Mouse (Mus musculus) E14TG2a.4 (cell line): Measurements from ENCODE around the gene Col23a1.

ENCODE experiments used
- H3K27me3 ChIP-seq: 2 replicates; pipeline ENCODE4 v1.6.1; 2014; ENCODE audit warnings: low read length, control low read depth; ENCODE audit not compliant: insufficient read depth
- H3K36me3 ChIP-seq: 2 replicates; pipeline ENCODE4 v1.6.1; 2014; ENCODE audit warnings: low read length, control low read depth; ENCODE audit not compliant: insufficient read depth
- H3K4me1 ChIP-seq: replicated peaks from 2 replicates; pipeline ENCODE4 v1.6.1; 2014; ENCODE audit warnings: low read depth, low read length, control low read depth
- H3K4me3 ChIP-seq: replicated peaks from 2 replicates; pipeline ENCODE4 v1.5.1; 2014; ENCODE audit warnings: mild to moderate bottlenecking, low read length
- H3K9me3 ChIP-seq: 2 replicates; pipeline ENCODE4 v1.6.1; 2014; ENCODE audit warnings: low read length, control low read depth
- CTCF ChIP-seq: conservative IDR thresholded peaks from 2 replicates; pipeline ENCODE4 v1.5.1; 2014; ENCODE audit warnings: low read length
- NANOG ChIP-seq: IDR thresholded peaks from 2 replicates; pipeline ENCODE4 v1.6.1; 2014; ENCODE audit warnings: borderline replicate concordance, low read length, mixed read lengths
- POU5F1 ChIP-seq: IDR thresholded peaks from 2 replicates; pipeline ENCODE4 v1.6.1; 2014; ENCODE audit warnings: low read length, borderline replicate concordance

Col23a1 gene

GRCm38 (mm10) chr11:51289564-51290041, at the start of gene Col23a1:
Gene Col23a1 (plus strand): TSS chr11:51289920.
- Histone ChIP-seq H3K4me1 (peaks cover 6% of the 10 kb centered on the region), H3K9me3 (peaks cover 8% of the 10 kb centered on the region; the same call in 1 of the 2 replicates), H3K4me3 (peak within 1 kb of the TSS; percentile 83), H3K36me3 (0 out of 2 replicates have a peak, but pooled peaks cover 2% of the 10 kb centered on the region), H3K27me3 (peaks cover 51% of the 10 kb centered on the region)
- TF ChIP-seq POU5F1 (no peak), CTCF (peak; percentile 97)

- peaks cover 8% of the 10 kb centered on the region for H3K9me3 ChIP-seq
- no peaks in the 10 kb centered on the region for H3K27me3 ChIP-seq
- H3K4me3 ChIP-seq: no peak overlapping the region
- H3K4me1 ChIP-seq: no peaks in the 10 kb centered on the region
- no peaks in the 10 kb centered on the region for H3K36me3 ChIP-seq
- TF ChIP-seq NANOG (no peak), CTCF (no peak), POU5F1 (no peak)
Measured at GRCm38 (mm10) chr11:51242897-51243296, 46.8 kb upstream of the Col23a1 start.

DNA sequence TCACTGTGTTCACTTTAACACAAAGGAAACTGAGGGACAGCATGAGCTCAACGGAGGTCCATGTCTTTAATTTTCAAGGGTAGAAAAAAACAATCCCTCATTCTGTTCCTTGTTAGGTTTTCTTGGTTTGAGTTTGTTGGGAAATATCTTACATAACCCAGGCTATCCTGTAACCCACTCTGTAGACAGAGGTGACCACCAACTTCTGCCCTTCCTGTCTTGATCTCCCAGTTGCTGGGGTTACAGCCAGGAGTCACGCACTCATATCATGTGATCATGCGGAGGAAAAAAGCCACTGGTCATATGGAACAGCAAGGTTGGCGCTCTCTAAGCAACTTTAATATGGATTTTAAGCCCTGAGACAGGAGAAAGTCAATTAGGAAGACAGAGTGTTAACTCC, 32.7 kb upstream of the Col23a1 start:
- H3K4me3 ChIP-seq: no peak overlapping the region
- H3K36me3 ChIP-seq: no peaks in the 10 kb centered on the region
- H3K27me3 ChIP-seq: peaks cover 17% of the 10 kb centered on the region
- H3K4me1 ChIP-seq: no peaks in the 10 kb centered on the region
- no peaks in the 10 kb centered on the region for H3K9me3 ChIP-seq
- TF ChIP-seq CTCF: no peak
- TF ChIP-seq NANOG: no peak
- no peak for TF ChIP-seq POU5F1

- Histone ChIP-seq H3K4me1 (peaks cover 36% of the 10 kb centered on the region), H3K36me3 (peaks cover 15% of the 10 kb centered on the region), H3K27me3 (peaks cover 15% of the 10 kb centered on the region), H3K4me3 (peak within 1 kb of the TSS; percentile 91), H3K9me3 (no peaks in the 10 kb centered on the region)
- TF ChIP-seq NANOG (no peak), POU5F1 (no peak), CTCF (no peak)
Measured at GRCm38 (mm10) chr11:51261680-51262219, 28.0 kb upstream of the Col23a1 start, which contains the start of gene Clk4. Gene Clk4 (plus strand): TSS chr11:51261730.

DNA sequence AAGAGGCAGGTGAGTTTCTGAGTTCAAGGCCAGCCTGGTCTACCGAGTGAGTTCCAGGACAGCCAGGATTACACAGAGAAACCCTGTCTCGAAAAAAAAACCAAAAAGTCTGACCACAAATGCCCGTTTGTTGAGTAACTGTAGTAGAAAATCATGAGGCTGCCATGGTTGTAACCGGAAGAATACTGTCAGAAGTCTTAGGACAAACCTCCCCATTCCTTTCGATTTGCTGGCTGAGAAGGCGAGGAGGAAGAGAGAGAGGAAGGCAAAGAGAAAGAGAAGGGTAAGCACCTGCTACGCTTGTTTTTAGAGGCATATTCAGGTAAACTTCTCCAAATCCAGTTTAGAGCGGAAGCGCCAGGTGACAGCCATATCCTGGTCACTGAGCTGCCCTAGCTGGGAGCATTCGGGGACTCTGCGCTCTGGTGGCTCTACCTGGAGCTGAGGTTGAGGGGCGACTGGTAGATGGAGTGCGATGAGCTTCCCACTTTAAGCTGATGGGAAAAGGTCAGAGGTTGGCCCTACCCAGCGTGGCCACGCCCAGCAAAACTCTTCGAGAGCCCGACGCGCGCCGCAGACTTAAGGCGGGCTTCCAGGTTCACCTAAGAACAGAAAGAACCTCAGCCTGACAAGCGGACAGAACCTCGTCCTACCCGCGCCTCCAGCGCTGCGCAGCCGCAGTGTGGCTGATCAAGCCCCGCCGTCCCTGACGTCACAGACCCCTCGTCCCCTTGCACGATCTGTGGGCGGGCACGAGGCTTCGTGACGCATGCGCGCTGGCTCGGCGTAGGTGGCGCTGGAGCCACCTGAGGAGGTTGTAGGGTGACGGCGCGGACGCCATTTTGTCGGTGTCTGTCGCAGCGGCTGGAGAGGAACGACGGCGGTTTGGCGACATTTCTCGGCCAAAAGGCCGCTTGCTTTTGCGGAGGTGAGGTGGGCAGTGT, 27.1 kb upstream of the Col23a1 start, which contains the start of gene BC049762:
Gene BC049762, minus strand, starts transcription at position 705 of the 944 bp plus-strand sequence.
- peaks cover 37% of the 10 kb centered on the region for H3K4me1 ChIP-seq
- TF ChIP-seq NANOG: no peak
- no peak for TF ChIP-seq CTCF
- no peak for TF ChIP-seq POU5F1
- peaks cover 23% of the 10 kb centered on the region for H3K36me3 ChIP-seq
- H3K4me3 ChIP-seq: peak within 1 kb of the TSS; percentile 91
- H3K9me3 ChIP-seq: no peaks in the 10 kb centered on the region
- peaks cover 14% of the 10 kb centered on the region for H3K27me3 ChIP-seq

DNA sequence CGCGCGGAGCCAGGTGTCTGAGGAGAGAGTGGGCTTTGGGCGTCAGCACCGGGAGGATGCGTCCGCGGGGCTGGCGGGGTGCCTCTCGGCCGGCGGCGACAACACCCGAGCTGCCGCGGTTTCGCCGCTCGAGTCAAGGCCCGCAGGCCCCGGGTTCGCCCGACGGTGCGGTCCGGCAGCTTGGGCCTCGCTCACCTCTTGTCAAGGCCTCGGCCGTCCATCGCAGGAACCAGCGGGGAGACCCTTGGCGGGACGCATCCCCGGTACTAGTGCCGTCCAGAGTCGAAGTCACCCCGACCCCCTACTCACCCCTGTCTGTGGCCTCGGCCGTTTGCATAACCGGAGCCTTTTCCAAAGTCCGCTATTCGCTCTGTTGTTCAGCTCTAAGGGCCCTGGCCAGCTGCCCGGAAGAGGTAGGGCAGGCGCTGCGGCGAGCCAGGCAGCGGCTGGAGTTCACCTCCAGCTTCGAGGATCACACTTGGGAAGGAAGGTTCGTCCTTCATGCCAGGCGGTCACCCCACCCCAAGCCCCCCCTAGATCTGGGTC, 26.4 kb upstream of the Col23a1 start:
- H3K36me3 ChIP-seq: peaks cover 28% of the 10 kb centered on the region
- H3K9me3 ChIP-seq: no peaks in the 10 kb centered on the region
- H3K4me3 ChIP-seq: peak overlapping the region; percentile 91
- TF ChIP-seq NANOG: no peak
- TF ChIP-seq CTCF: no peak
- no peak for TF ChIP-seq POU5F1
- H3K4me1 ChIP-seq: peaks cover 37% of the 10 kb centered on the region
- H3K27me3 ChIP-seq: peaks cover 14% of the 10 kb centered on the region

DNA sequence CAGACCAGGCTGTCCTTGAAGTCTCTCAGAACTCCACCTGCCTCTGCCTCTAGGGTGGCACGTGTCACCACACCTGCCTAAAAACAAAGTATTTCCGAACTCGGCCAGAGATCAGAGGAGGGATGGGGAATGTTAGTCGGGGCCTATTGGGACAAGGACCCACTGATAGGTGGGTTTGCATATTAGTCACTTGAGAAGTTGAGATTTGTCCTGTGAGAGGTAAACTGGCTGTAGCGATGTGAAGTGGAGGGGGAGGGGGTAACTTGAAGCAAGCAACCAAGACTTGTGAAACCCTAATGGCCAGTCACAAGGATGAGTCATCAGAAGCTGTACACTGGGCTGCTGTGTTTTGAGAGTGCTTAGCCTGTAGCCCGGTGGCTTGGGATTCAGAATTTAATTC, 25.4 kb upstream of the Col23a1 start:
- Histone ChIP-seq H3K4me3 (peak overlapping the region; percentile 91), H3K36me3 (peaks cover 37% of the 10 kb centered on the region), H3K4me1 (peaks cover 39% of the 10 kb centered on the region), H3K27me3 (peaks cover 10% of the 10 kb centered on the region), H3K9me3 (no peaks in the 10 kb centered on the region)
- TF ChIP-seq CTCF: no peak
- TF ChIP-seq NANOG: no peak
- TF ChIP-seq POU5F1: no peak

GRCm38 (mm10) chr11:51265326-51265725, 24.4 kb upstream of the Col23a1 start:
- Histone ChIP-seq H3K9me3 (no peaks in the 10 kb centered on the region), H3K36me3 (peaks cover 45% of the 10 kb centered on the region), H3K4me1 (peaks cover 41% of the 10 kb centered on the region), H3K4me3 (0 out of 2 replicates have a peak overlapping the region, but pooled peaks have one; percentile 91), H3K27me3 (peaks cover 4% of the 10 kb centered on the region)
- TF ChIP-seq CTCF (peak; percentile 41), POU5F1 (no peak)
